Mouse (Mus musculus): ENCODE measurements around the gene Cpne6. TPM values are rescaled to one million over a fixed set of nuclear protein-coding genes. Genes with fewer than 3 reads are reported as not detected.

Gene Cpne6
- total RNA-seq, 2 experiments from 2014 or later = 163 to 211 TPM

DNA sequence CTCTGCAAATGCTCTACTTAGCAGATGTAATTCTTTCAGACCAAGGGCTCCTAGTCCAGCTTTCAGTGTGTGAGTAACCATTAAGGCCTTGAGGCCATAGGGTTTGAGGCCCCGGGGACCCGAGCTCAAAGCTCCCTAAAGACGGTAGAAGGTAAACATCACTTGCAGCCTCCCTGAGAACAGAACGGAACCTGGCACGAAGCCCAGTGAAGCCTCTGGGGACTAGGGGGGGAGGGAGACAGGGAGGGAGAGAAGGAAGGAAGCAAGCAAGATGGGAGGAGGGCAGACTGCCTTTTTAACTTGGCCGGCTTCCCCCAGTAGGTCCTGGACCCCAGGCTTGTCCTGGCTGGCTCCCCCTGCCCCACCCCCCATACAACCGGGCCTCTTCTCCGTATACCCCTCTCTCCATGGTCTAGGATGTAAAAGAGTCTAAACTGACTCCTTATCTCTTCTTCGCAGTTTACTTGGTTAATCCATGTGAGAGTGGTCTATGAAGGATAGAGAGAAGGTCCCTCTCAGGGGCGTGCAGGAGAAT is 30.6 kb downstream of the Cpne6 start:
- intact Hi-C loops (cut with DNase I) = loop anchor here (5.0 kb wide), 1 partner anchor 44 kb away; no protein-coding TSS in a partner anchor
- DNase-seq (ENCODE audit: low spot score in 2 of 2) = peak; percentile 76 to 77

DNA sequence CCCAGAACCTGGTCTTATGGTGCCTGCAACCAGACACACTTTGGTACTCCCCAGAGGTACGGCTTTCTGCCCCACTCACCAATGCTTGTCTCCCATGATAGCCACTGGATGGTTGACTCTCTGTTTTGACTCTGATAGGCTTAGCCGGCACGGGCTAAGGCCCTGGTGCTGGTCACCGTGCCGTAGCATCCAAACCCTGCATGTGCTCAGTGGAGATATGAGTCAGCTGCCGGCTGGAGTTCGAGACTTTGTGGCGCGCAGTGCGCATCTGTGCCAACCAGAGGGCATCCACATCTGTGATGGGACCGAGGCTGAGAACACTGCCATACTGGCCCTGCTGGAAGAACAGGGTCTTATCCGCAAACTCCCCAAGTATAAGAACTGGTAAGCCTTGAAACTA is 32.0 kb downstream of the Cpne6 start:
- DNase-seq (ENCODE audit: low spot score in 2 of 2) = no peak
- intact Hi-C loops (cut with DNase I) = loop anchor here (5.0 kb wide), 1 partner anchor 45 kb away; no protein-coding TSS in a partner anchor

DNA sequence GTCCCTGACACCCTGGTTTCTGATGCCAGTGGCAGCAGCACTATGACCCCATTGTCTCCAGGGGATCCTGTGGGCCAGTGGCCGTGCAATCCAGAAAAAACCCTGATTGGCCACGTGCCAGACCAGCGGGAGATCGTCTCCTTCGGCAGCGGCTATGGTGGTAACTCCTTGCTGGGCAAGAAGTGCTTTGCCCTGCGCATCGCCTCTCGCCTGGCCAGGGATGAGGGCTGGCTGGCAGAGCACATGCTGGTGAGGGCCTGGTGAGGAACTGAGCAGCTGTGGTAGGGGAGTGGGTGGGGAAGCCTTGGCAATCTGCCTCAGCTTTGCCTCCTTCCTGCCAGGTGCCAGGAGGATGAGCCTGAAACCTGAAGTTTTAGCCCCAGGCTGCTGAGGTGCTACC is 34.1 kb downstream of the Cpne6 start:
- peak in 1 of 2 experiments; percentile 6 for DNase-seq (ENCODE audit: low spot score in 2 of 2)
- intact Hi-C loops (cut with DNase I) = loop anchor here (5.0 kb wide), 1 partner anchor 47 kb away; no protein-coding TSS in a partner anchor

DNA sequence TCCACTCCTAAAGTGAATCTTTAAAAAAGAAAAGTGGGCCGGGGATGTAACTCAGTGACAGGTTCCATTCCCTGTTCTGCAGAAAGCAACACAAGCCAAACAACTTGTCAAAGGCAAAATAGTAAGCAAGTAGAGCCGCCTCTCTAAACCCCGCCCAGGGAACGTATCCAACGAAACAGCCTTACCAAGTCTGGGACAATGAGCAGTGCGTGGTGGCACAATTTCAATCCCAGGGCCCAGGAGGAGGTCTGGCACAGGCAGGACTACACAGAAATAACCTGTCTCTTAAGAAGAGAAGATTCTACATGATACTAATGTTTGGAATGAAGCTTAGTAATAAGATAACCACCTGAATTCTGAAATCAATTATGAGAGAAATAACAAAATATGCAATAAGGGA is 39.9 kb downstream of the Cpne6 start:
- intact Hi-C loops (cut with DNase I) = no loop called here
- no peak for DNase-seq (ENCODE audit: low spot score in 2 of 2)

DNA sequence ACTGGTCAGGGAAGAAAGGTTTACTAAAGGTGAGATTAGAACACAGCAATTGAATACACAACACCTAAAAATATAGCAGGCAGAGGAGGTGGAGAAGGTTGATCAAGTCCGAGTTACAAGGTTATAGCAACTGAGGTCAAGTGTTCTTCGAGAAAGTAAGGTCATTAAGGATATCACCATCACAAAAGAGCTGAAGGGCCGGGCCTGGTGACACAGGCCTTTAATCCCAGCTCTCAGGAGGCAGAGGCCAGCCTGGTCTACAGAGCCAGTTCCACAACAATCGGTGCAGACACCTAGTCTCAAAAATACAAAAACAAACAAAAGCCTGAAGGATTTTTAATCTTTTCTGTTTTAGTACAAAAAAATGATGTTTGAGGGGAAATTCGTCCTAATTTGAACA is 41.1 kb downstream of the Cpne6 start:
- no peak for DNase-seq (ENCODE audit: low spot score in 2 of 2)
- intact Hi-C loops (cut with DNase I) = no loop called here

DNA sequence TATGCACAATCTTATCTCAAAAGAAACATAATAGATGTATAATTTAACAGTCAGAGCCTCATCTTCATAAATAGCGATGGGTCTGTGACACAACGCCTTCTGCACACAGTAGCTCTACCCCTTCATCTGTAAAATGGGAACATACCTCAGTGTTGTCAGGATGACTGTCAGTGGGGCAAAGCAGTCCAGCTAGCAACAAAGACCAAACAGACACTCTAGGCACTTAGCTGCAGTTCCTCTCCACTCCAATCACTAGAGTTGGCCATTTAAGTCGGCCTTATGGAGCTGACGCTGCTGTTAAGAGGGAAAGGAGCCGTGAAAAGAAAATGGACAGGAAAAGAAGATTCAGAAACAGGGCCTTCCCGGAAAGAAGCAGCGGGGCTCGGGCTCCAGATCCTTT is 41.5 kb downstream of the Cpne6 start:
- no peak for DNase-seq (ENCODE audit: low spot score in 2 of 2)
- intact Hi-C loops (cut with DNase I) = no loop called here

DNA sequence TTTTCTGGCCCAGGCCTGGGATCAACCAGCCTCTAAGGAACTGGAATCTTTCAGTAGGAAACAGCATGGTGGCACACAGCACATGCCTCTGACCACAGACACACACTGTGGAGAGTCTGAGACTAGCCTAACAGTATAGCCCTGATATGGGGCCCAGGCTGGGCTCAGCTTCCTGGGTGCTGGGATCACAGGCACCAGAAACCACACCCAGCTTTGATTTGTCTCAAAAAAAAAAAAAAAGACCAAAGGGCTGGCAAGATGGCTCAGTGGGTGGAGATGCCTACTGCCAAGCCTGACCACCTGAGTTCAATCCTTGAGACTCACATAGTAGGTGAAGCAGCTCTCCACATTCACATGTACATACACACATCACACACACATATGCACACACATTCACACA is 44.4 kb downstream of the Cpne6 start:
- no peak for DNase-seq (ENCODE audit: low spot score in 2 of 2)
- intact Hi-C loops (cut with DNase I) = no loop called here

DNA sequence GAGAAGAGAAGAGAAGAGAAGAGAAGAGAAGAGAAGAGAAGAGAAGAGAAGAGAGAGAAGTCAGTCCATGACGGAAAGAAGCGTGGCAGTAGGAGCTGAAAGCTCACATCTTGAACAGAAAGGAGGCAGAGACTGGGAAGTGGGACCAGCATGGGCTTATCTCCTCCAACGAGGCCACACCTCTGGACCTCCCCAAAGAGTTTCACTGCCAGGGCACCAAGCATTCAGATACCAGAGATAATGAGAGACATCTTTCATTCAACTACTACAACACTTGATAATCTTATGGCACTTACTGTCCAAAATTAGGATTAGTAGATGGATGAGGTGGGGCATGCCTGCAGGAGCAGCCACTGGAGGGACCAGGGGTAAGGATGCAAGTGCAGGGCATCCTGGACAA is 45.5 kb downstream of the Cpne6 start:
- DNase-seq (ENCODE audit: low spot score in 2 of 2) = no peak
- intact Hi-C loops (cut with DNase I) = no loop called here

DNA sequence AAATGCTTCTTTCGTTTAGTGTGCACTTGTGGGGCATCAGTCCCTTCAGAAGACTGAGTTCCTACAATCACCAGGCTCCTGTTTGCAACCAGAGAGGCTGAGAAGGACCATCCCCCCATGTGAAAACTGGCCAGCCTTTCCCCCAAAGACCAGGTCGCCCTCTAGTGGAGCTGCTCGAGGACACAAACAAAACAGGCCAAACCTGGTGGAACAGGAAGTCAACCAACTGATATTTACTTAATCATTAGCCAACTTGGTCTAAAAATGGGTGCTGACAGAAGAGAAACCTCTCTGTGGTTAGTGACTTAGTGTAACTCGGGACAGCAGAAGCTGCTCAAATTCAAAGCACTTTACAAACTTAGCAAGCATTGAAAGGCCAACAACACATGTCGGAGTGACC is 46.8 kb downstream of the Cpne6 start:
- DNase-seq (ENCODE audit: low spot score in 2 of 2) = peak in 1 of 2 experiments; percentile 65
- intact Hi-C loops (cut with DNase I) = loop anchor here (1.0 kb wide), 1 partner anchor 60 kb away; no protein-coding TSS in a partner anchor

DNA sequence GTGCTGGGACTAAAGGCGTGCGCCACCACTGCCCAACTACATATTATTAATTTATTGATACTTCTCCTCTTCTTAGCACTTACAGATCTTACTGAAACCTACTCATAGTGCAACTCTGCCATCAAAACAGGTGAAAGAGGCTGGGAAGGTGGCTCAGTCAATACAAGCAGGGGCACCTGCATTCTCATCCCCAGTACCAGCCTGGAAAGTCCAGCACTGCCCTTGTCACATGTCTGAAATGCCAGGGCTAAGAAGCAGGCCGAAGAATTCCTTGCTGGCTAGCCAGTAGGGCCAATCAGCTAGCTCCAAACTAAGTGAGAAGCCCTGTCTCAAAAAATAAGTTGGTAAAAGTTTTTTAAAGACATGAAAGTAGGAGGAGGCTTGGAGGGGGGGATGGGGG is 47.3 kb downstream of the Cpne6 start:
- intact Hi-C loops (cut with DNase I) = loop anchor here (1.0 kb wide), 1 partner anchor 60 kb away; no protein-coding TSS in a partner anchor

DNA sequence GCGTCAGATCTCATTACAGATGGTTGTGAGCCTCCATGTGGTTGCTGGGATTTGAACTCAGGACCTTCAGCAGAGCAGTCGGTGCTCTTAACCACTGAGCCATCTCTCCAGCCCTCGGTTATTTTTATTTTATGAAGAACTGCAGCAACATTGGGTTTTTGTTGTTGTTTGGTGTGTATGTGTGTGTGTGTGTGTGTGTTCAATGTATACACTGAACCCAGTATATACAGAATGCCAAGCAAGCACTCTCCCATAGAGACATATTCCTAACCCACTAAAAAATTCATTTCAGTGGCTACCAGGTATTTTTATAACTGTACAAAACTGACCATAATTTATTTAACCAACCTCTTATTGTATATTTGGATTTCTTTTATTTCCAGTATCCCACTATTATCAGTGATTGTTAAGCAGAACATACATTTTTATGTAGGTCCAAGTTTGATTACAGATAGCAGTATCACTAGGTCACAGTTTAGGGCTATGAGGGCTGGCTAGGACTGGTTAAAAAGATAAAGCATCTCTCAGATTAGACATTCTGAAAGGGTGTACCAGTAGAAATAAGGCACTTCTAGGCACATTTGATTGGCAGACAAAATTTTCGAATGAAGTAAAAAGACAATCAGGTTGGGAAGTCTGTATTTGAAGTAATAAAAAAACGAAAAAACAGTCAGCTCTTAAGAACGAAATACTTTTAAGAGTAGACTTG is 48.6 kb downstream of the Cpne6 start:
- intact Hi-C loops (cut with DNase I) = no loop called here

More for the DNA sequence above, 47.3 kb downstream of the Cpne6 start:
- no peak for DNase-seq (ENCODE audit: low spot score in 2 of 2)

DNA sequence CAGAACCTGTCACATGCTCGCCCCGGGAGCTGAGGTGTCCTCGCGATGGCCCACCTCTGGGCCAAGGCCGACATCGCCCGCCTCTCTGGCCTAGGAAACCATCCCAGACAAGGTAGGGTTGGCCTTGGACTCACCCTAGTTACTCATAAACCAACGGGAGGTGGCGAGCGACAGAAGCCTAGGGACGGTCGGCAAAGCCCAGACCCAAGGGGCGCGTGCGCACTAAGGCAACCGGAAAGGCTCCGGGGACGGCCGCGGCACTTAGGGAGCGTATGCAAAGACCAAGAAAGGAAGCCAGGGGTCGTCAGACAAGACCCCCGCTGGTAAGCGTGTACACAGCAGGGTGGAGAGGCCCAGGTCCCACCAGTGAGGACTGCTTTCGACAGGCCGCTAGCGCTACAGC is 49.6 kb downstream of the Cpne6 start, which contains the start of gene Dcaf11:
Gene Dcaf11 (plus strand): TSS at position 208 of the 403 bp plus-strand sequence.
- intact Hi-C loops (cut with DNase I) = loop anchor here (2.0 kb wide), 1 partner anchor 31 kb away; the partner anchor contains the start of genes Psme2 and Rnf31
- DNase-seq (ENCODE audit: low spot score in 2 of 2) = peak; percentile 88 to 90

More for the DNA sequence above, 48.6 kb downstream of the Cpne6 start:
- no peak for DNase-seq (ENCODE audit: low spot score in 2 of 2)

DNA sequence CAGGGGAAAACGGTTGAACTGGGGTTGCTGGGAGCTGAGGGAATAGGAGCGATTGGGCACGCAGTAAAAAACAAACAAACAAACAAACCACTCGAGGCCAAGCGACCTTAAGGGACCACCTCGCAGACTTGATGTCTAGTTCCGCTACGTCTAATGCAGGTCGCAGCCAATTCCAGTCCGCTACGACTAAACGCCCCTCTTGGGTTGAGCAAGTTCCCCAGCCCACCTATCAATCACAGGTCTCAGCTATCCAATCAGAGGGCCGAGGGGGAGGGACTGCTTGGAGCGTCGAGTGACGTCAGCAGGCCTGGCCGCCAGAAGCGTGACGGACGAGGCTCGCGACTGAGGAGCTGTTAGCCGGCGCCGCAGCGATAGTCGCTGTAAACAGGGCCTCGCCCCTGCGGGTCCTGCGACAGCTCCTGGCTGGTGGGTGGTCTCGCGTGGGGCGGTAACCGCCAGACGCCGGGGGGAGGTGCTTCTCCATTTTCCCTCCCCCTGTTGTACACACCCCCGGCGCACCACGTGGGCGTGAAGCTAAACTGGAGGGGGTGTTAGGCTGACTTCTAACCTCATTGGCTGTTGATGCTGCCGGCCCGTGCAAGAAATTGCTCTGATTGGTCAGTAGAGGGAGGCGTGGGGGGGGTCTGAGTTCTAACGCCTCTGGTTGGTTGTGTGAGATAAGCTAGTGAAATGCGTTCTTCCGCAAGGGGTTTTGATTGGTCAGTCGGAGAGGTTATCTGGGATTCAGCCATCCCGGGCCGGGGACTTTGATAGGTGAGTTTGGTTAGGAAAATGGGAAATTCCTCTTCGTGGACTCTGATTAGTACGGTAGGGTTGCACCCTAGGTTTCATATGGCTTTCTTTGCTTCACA is 50.2 kb downstream of the Cpne6 start, which contains the start of gene A730061H03Rik:
Gene A730061H03Rik (minus strand): TSS at position 205 of the 872 bp plus-strand sequence.
- intact Hi-C loops (cut with DNase I) = loop anchor here (2.0 kb wide), 1 partner anchor 30 kb away; the partner anchor contains the start of genes Psme2 and Rnf31

DNA sequence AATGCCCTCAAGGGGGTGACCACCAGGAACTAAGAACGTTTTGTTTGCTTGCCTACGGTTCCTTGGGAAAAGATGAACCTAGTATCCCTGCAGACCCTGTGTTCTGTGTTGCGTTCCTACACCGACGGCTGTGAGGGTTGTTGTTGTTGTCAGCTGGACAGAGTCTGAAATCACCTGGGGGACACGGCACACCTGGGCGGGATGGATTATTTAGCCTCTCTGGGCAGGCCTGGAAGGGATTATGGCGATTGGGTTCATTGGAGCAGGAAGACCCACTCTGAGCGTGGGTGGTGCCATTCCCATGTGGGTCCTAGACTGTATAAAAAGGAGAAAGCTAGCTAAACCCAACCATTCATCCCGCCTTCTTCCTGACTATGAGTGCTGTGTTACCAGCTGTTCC is 51.6 kb downstream of the Cpne6 start:
- no peak for DNase-seq (ENCODE audit: low spot score in 2 of 2)
- intact Hi-C loops (cut with DNase I) = loop anchor here (2.0 kb wide), 1 partner anchor 29 kb away; the partner anchor contains the start of genes Psme2 and Rnf31

More for the DNA sequence above, 50.2 kb downstream of the Cpne6 start, which contains the start of gene A730061H03Rik:
- DNase-seq (ENCODE audit: low spot score in 2 of 2) = peak; percentile 97 to 98

DNA sequence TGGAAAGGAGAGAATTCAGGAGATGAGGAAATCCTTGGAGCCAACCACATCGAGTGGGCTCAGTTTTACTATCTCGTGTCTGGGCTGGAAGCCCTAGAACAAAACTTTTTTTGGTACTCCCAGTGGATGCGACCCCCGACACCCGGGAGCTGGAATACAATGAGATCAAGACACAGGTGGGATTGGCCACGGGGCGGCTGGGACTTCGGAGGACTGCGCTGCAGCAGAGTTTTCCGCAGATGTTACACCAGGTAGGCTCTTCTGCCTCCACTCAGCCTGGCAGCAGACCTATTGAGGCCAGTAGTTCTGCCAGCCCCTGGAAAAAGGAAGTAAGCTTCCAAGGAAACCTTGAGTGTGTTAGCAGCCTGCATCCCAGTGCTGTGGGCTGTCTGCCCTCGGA is 53.0 kb downstream of the Cpne6 start:
- intact Hi-C loops (cut with DNase I) = no loop called here
- DNase-seq (ENCODE audit: low spot score in 2 of 2) = no peak

DNA sequence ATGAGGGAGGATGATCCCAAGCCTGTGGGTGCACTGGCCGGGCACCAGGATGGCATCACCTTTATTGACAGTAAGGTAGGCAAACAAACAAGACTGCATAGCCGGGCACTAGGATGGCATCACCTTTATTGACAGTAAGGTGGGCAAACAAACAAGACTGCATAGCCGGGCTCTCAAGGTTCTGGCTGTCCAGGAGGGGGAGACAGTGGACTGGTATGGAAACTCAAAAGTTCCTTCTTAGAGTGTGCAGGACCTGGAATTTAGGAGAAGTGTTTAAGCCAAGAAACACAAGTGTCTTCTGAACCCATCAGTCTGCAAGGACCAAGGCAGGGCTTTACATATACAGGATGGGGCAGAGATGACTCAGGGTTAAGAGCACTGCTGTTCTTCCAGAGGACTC is 55.5 kb downstream of the Cpne6 start:
- intact Hi-C loops (cut with DNase I) = no loop called here

More for the DNA sequence above, 55.5 kb downstream of the Cpne6 start:
- no peak for DNase-seq (ENCODE audit: low spot score in 2 of 2)
